Comparison of ENCODE assay signal across 8 mouse cellular contexts in the genomic region with DNA sequence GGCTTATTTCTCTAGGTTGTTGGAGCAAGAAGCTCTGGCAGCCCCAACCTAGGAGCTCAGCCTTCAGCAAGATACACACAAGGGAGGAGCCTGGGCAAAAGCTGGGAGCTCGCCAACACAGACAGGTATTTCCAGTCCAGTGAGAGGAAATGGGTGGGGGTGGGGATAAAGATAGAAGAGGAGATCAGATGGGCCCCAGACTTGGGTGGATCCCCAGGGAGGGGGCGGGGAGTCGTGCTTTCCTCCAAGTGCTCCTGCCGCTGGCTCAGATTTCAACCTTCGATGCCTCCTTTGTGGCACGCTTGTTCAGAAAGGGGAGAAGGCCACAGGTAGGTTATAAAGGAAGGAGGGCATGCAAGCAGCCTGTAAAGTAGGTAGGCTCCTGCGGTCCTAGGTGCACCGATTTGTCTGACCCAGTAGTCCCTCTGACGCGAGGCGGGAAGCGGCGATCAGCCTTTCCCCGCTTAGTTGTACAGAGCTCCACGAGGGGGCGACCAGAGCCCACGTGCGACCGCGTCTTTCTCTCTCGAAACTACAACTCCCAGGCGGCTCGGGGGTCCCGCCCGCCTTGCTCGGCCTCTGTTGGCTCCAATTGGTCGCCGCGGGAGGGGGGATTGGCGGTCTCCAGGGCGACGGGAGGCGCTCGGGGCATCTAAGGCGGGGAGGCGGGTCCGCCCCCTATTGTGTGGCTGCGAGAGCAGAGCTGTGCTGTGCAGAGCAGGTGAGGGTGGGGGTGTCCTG. TPM values are rescaled to one million over a fixed set of nuclear protein-coding genes. Genes with fewer than 3 reads are reported as not detected.
DNase-seq lines count a peak whose midpoint lies in the region; ATAC-seq lines count a peak whose summit lies in the region.

A gene (plus strand): TSS at position 249 of the 741 bp plus-strand sequence.

- peak within 1 kb of the TSS; percentile 70 for H3K4me3 ChIP-seq in hindbrain, embryonic 13.5 days

- H3K4me2 ChIP-seq in hindbrain, embryonic 13.5 days, result peak within 1 kb of the TSS; percentile 91

- peak; percentile 96 for DNase-seq in MN1 (ENCODE audit: low spot score)
- peak; percentile 98 for DNase-seq in cerebellum, postnatal 10 days
- peak; percentile 83 to 85 for DNase-seq in frontal cortex, postnatal 25 days (ENCODE audit: low spot score in 2 of 2)
- DNase-seq in layer of hippocampus, postnatal 14 days (ENCODE audit: low spot score in 2 of 2), result peak; percentile 90 to 97
- peak; percentile 95 for DNase-seq in lung, postnatal 10 days
- peak; percentile 91 for DNase-seq in ovary, postnatal 36 days (ENCODE audit: low spot score)
- peak; percentile 98 for DNase-seq in thymus, postnatal 14 days

- peak within 1 kb of the TSS; percentile 84 for H3K9ac ChIP-seq in hindbrain, embryonic 13.5 days

- 0 out of 2 replicates have a peak, but pooled peaks cover 4% of the 10 kb centered on the region for H3K36me3 ChIP-seq in hindbrain, embryonic 13.5 days

- H3K9me3 ChIP-seq in hindbrain, embryonic 13.5 days, result no peaks in the 10 kb centered on the region

- peaks cover 9% of the 10 kb centered on the region; the same call in 1 of the 2 replicates for H3K27me3 ChIP-seq in hindbrain, embryonic 13.5 days

- 1% methylated on average over 38 of the region's 38 CpGs for WGBS in hindbrain, embryonic 13.5 days

- H3K4me1 ChIP-seq in hindbrain, embryonic 13.5 days (replicated peaks), result peaks cover 50% of the 10 kb centered on the region

- ATAC-seq in hindbrain, embryonic 13.5 days (ENCODE audit: low FRiP score), result peak; percentile 93

- H3K27ac ChIP-seq in hindbrain, embryonic 13.5 days, result peak within 1 kb of the TSS; percentile 76

RNA-seq across cellular contexts. Expression of the gene that starts here (rescaled TPM):
- 57.4 and 62.6 TPM in 2 replicates for polyA plus RNA-seq in hindbrain, embryonic 13.5 days (2015; fragmentation: Nextera tagmentation; extraction: Ambion mirVana)
- 1 to 10 TPM; 7.2 to 8.9 TPM for total RNA-seq in layer of hippocampus, postnatal 14 days (2021)

Comparison
In these comparisons a context has a peak if more than half of its experiments do, and no peak if none do; other contexts are left out.
1. Peak in every context shown above with its lines: DNase-seq, ATAC-seq, H3K4me3 ChIP-seq and H3K27ac ChIP-seq.